In the genomic region with DNA sequence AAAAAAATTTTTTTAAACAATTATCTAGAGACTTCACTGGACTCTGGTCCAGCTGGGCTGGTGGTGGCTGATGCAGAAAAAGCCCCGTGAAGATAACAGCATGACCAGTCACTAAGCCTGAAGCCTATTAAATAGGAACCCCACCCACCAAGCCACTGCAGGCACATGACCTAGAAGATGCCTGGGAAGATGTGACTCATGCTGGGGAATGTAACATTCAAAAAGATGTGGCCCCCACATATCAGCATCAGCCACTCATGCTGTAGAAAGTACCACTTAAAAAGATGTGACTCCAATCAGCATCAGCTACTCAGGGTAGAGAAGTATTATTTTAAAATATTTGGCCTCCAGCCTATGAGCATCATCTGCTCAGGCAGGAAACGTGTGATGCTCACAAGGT, we compare ENCODE assay signal across 38 mouse cellular contexts. TPM values are rescaled to one million over a fixed set of nuclear protein-coding genes. Genes with fewer than 3 reads are reported as not detected.
DNase-seq lines count a peak whose midpoint lies in the region; ATAC-seq and TF ChIP-seq lines count a peak whose summit lies in the region.
"Had no signal": no experiment of that assay in that cellular context is flagged by ENCODE, and none has a peak within 500 bp of the region (broad histone marks: within the 10 kb centered on the region; RNA-seq: fewer than 3 reads in every experiment).

No protein-coding gene starts in this region.

- H3K4me1 ChIP-seq in hindbrain, embryonic 16.5 days (ENCODE audit: control insufficient read depth, insufficient read depth, low read depth, low read length): no peaks in the 10 kb centered on the region
- no peaks in the 10 kb centered on the region for H3K4me1 ChIP-seq in forebrain, embryonic 13.5 days
- H3K4me1 ChIP-seq: forebrain, embryonic 12.5 days; intestine, embryonic 15.5 days; limb, embryonic 12.5 days; neural tube, embryonic 12.5 days; stomach, embryonic 15.5 days had no signal

- WGBS in hindbrain, embryonic 16.5 days: 78% methylated on average over 2 of the region's 2 CpGs
- 67% methylated on average over 2 of the region's 2 CpGs for WGBS in forebrain, embryonic 13.5 days

- intact Hi-C loops in heart, postnatal 36 days (cut with DNase I): no loop called here

- no peak for TF ChIP-seq POLR2A in myocyte (IDR thresholded peaks at IDR 0.05; ENCODE audit: insufficient read length, low read depth)

- H3ac ChIP-seq in myocyte (ENCODE audit: control insufficient read depth, insufficient read length): no peak overlapping the region

- peak; percentile 83 for DNase-seq in heart, adult 11 months
- DNase-seq in heart, postnatal 36 days: no peak
- peak; percentile 14 for DNase-seq in 3134 (ENCODE audit: extremely low read depth, insufficient read length, low spot score)
- peak; percentile 71 for DNase-seq in Muller cell, postnatal 12 days (ENCODE audit: inconsistent ontology term)
- DNase-seq in urinary bladder, postnatal 10 days (ENCODE audit: low spot score): no peak
- DNase-seq: adrenal gland, postnatal 10 days; cerebellum, adult 2 months; cerebellum, postnatal 14 days; gastrocnemius, postnatal 14 days; heart, postnatal 10 days; kidney, adult 9 months; kidney, postnatal 14 days; lung, embryonic 14.5 days; lung, postnatal 14 days; thymus, postnatal 14 days had no signal

- H3K36me3 ChIP-seq in myocyte (ENCODE audit: control insufficient read depth, insufficient read depth): no peaks in the 10 kb centered on the region
- H3K36me3 ChIP-seq in hindbrain, embryonic 16.5 days (ENCODE audit: control insufficient read depth, insufficient read depth, low read length): no peaks in the 10 kb centered on the region
- H3K36me3 ChIP-seq in forebrain, embryonic 13.5 days (ENCODE audit: poor library complexity, severe bottlenecking): no peaks in the 10 kb centered on the region
- H3K36me3 ChIP-seq: forebrain, embryonic 12.5 days; intestine, embryonic 15.5 days; limb, embryonic 12.5 days; liver, embryonic 15.5 days; neural tube, embryonic 12.5 days; stomach, embryonic 15.5 days had no signal

- H3K9me3 ChIP-seq in hindbrain, embryonic 16.5 days (ENCODE audit: control insufficient read depth, low read length): no peaks in the 10 kb centered on the region
- H3K9me3 ChIP-seq in forebrain, embryonic 13.5 days (replicated peaks): no peaks in the 10 kb centered on the region
- H3K9me3 ChIP-seq: forebrain, embryonic 12.5 days; intestine, embryonic 15.5 days; limb, embryonic 12.5 days; liver, embryonic 15.5 days; neural tube, embryonic 12.5 days; stomach, embryonic 15.5 days had no signal

- H3K4me3 ChIP-seq in myocyte: no peak overlapping the region
- H3K4me3 ChIP-seq in hindbrain, embryonic 16.5 days (ENCODE audit: low read length): no peak overlapping the region
- H3K4me3 ChIP-seq in forebrain, embryonic 13.5 days: no peak overlapping the region
- H3K4me3 ChIP-seq: erythroblast, embryonic 14.5 days; forebrain, embryonic 12.5 days; intestine, embryonic 15.5 days; limb, embryonic 12.5 days; liver, embryonic 15.5 days; neural tube, embryonic 12.5 days; stomach, embryonic 15.5 days had no signal

- no peak overlapping the region for H3K9ac ChIP-seq in hindbrain, embryonic 16.5 days (ENCODE audit: low read depth, low read length)
- H3K9ac ChIP-seq in forebrain, embryonic 13.5 days: no peak overlapping the region
- H3K9ac ChIP-seq: forebrain, embryonic 12.5 days; intestine, embryonic 15.5 days; limb, embryonic 12.5 days; liver, embryonic 15.5 days; lung, embryonic 14.5 days; neural tube, embryonic 12.5 days; stomach, embryonic 15.5 days had no signal

- no peaks in the 10 kb centered on the region for H3K79me2 ChIP-seq in myocyte (ENCODE audit: control insufficient read depth, insufficient read depth)

- ATAC-seq in hindbrain, embryonic 16.5 days: no peak
- no peak for ATAC-seq in forebrain, embryonic 13.5 days
- ATAC-seq: hindbrain, postnatal 0 days; intestine, embryonic 15.5 days; midbrain, embryonic 16.5 days; Patski had no signal

- no peak overlapping the region for H3K4me2 ChIP-seq in myocyte (ENCODE audit: low read depth)
- no peak overlapping the region for H3K4me2 ChIP-seq in hindbrain, embryonic 16.5 days (ENCODE audit: low read length)
- no peak overlapping the region for H3K4me2 ChIP-seq in forebrain, embryonic 13.5 days
- H3K4me2 ChIP-seq: forebrain, embryonic 12.5 days; heart, embryonic 11.5 days; intestine, embryonic 15.5 days; limb, embryonic 12.5 days; liver, embryonic 15.5 days; lung, embryonic 14.5 days; neural tube, embryonic 12.5 days; stomach, embryonic 15.5 days had no signal

- H3K27ac ChIP-seq in hindbrain, embryonic 16.5 days (ENCODE audit: low read depth, low read length): no peak overlapping the region
- H3K27ac ChIP-seq in forebrain, embryonic 13.5 days: no peak overlapping the region
- H3K27ac ChIP-seq: forebrain, embryonic 12.5 days; hindbrain, postnatal 0 days; intestine, embryonic 15.5 days; limb, embryonic 12.5 days; liver, embryonic 15.5 days; neural tube, embryonic 12.5 days; stomach, embryonic 15.5 days had no signal

- no peaks in the 10 kb centered on the region for H3K27me3 ChIP-seq in myocyte (ENCODE audit: control insufficient read depth, insufficient read depth, insufficient read length)
- no peaks in the 10 kb centered on the region for H3K27me3 ChIP-seq in hindbrain, embryonic 16.5 days (replicated peaks; ENCODE audit: control insufficient read depth, insufficient read depth, low read length)
- H3K27me3 ChIP-seq in forebrain, embryonic 13.5 days: no peaks in the 10 kb centered on the region
- H3K27me3 ChIP-seq: forebrain, embryonic 12.5 days; intestine, embryonic 15.5 days; limb, embryonic 12.5 days; liver, embryonic 15.5 days; neural tube, embryonic 12.5 days; Patski; stomach, embryonic 15.5 days had no signal

TF ChIP-seq in myocyte, 11 proteins besides CTCF, POLR2A, EP300 and RAD21:
- no peak for TF ChIP-seq TCF12 (IDR thresholded peaks at IDR 0.05; ENCODE audit: insufficient read depth, poor library complexity, severe bottlenecking)
- TF ChIP-seq USF1 (IDR thresholded peaks at IDR 0.05; ENCODE audit: low read depth): peak; percentile 75

RNA-seq across cellular contexts. Expression of a gene that starts 8.4 kb away (rescaled TPM):
- total RNA-seq in heart, postnatal 36 days (2021): 10 to 100 TPM; 41.3 to 44.8 TPM
- 20.8 TPM for polyA plus RNA-seq in myocyte (2012; fragmentation: generic; extraction: Trizol)
- 40.7 and 46.7 TPM in 2 replicates for polyA plus RNA-seq in hindbrain, embryonic 16.5 days (2015; fragmentation: Nextera tagmentation; extraction: Ambion mirVana)
- 36.9 and 43.5 TPM in 2 replicates for polyA plus RNA-seq in forebrain, embryonic 13.5 days (2015; fragmentation: Nextera tagmentation; extraction: Ambion mirVana)

RNA-seq across cellular contexts. Expression of a gene that starts 46.1 kb away (rescaled TPM):
- total RNA-seq in heart, postnatal 36 days (2021): not detected
- polyA plus RNA-seq in myocyte (2012; fragmentation: generic; extraction: Trizol): not detected
- polyA plus RNA-seq in hindbrain, embryonic 16.5 days (2015; fragmentation: Nextera tagmentation; extraction: Ambion mirVana): not detected in 2 replicates
- polyA plus RNA-seq in forebrain, embryonic 13.5 days (2015; fragmentation: Nextera tagmentation; extraction: Ambion mirVana): not detected in 2 replicates
- total RNA-seq: adrenal gland, postnatal 10 days; gastrocnemius, postnatal 14 days; granulocyte monocyte progenitor cell, adult 5-6 weeks; heart, postnatal 10 days; hindbrain, postnatal 0 days; layer of hippocampus, adult 18-20 months; layer of hippocampus, postnatal 10 days; left cerebral cortex, adult 18-20 months; left cerebral cortex, postnatal 14 days; liver, adult 2 months had no signal
- polyA plus RNA-seq: cerebellum, adult 2 months; embryonic facial prominence, embryonic 14.5 days; erythroblast, embryonic 14.5 days; forebrain, embryonic 12.5 days; heart, embryonic 11.5 days; hindbrain, embryonic 11.5 days; hindbrain, postnatal 0 days; intestine, embryonic 15.5 days; limb, embryonic 12.5 days; liver, adult 2 months; liver, embryonic 15.5 days; lung, embryonic 14.5 days; midbrain, embryonic 16.5 days; neural tube, embryonic 12.5 days; Patski; small intestine, adult 2 months; stomach, embryonic 15.5 days had no signal

RNA-seq across cellular contexts. Expression of a gene that starts 54.4 kb away (rescaled TPM):
- total RNA-seq in heart, postnatal 36 days (2021): 1 to 10 TPM; 2.9 to 3.1 TPM
- polyA plus RNA-seq in myocyte (2012; fragmentation: generic; extraction: Trizol): 3.8 TPM
- polyA plus RNA-seq in hindbrain, embryonic 16.5 days (2015; fragmentation: Nextera tagmentation; extraction: Ambion mirVana): 20.1 and 20.4 TPM in 2 replicates
- polyA plus RNA-seq in forebrain, embryonic 13.5 days (2015; fragmentation: Nextera tagmentation; extraction: Ambion mirVana): 9.2 and 10.8 TPM in 2 replicates
- polyA plus RNA-seq: erythroblast, embryonic 14.5 days had no signal

RNA-seq across cellular contexts. Expression of a gene that starts 58.2 kb away (rescaled TPM):
- 10 to 100 TPM; 10.9 to 13.2 TPM for total RNA-seq in heart, postnatal 36 days (2021)
- 19.8 TPM for polyA plus RNA-seq in myocyte (2012; fragmentation: generic; extraction: Trizol)
- 49.3 and 53.3 TPM in 2 replicates for polyA plus RNA-seq in hindbrain, embryonic 16.5 days (2015; fragmentation: Nextera tagmentation; extraction: Ambion mirVana)
- 42.5 and 47.6 TPM in 2 replicates for polyA plus RNA-seq in forebrain, embryonic 13.5 days (2015; fragmentation: Nextera tagmentation; extraction: Ambion mirVana)

RNA-seq across cellular contexts. Expression of a gene that starts 58.6 kb away (rescaled TPM):
- under 1 TPM; 0.16 to 0.64 TPM for total RNA-seq in heart, postnatal 36 days (2021)
- 3.6 TPM for polyA plus RNA-seq in myocyte (2012; fragmentation: generic; extraction: Trizol)
- 132 and 139 TPM in 2 replicates for polyA plus RNA-seq in hindbrain, embryonic 16.5 days (2015; fragmentation: Nextera tagmentation; extraction: Ambion mirVana)
- 155 and 172 TPM in 2 replicates for polyA plus RNA-seq in forebrain, embryonic 13.5 days (2015; fragmentation: Nextera tagmentation; extraction: Ambion mirVana)
- polyA plus RNA-seq: liver, adult 2 months had no signal

Comparison
In these comparisons a context has a peak if more than half of its experiments do, and no peak if none do; other contexts are left out.
1. DNase-seq: peak in heart, adult 11 months (single experiment), 3134 (single experiment) and Muller cell, postnatal 12 days (single experiment); none in heart, postnatal 36 days (0 of 2) and urinary bladder, postnatal 10 days (single experiment).